Mouse (Mus musculus) CH12.LX (cell line): ENCODE data around the gene Commd8.
"Not testable (repeated sequence)": the region's sequence is repeated elsewhere in the genome, so short reads cannot be mapped to it uniquely, and the experiment has no call there.

Experiments
- CHD2 ChIP-seq: IDR thresholded peaks from 2 replicates; pipeline ENCODE4 v1.6.1; 2011; ENCODE audit warnings: low read length, improper control_type of control experiment
- CTCF ChIP-seq, 2 experiments: IDR thresholded peaks in 1 of 2; conservative IDR thresholded peaks in 1 of 2; 2 replicates each; pipeline ENCODE4 v1.5.1; 2011 to 2012; ENCODE audit warnings: low read depth in 2 of 2, low read length in 2 of 2, improper control_type of control experiment in 1 of 2, inconsistent platforms in 1 of 2, mild to moderate bottlenecking in 1 of 2, moderate library complexity in 1 of 2
- ELF1 ChIP-seq: IDR thresholded peaks from 2 replicates; pipeline ENCODE4 v1.6.1; 2014; ENCODE audit warnings: low read depth, mild to moderate bottlenecking, inconsistent platforms, low read length, improper control_type of control experiment
- EP300 ChIP-seq: IDR thresholded peaks from 2 replicates; pipeline ENCODE4 v1.6.1; 2011; ENCODE audit warnings: low read length, improper control_type of control experiment
- HCFC1 ChIP-seq: IDR thresholded peaks from 2 replicates; pipeline ENCODE4 v1.6.1; 2012; ENCODE audit warnings: low read depth, mild to moderate bottlenecking, inconsistent platforms, low read length, improper control_type of control experiment
- JUND ChIP-seq: conservative IDR thresholded peaks from 2 replicates; pipeline ENCODE4 v1.6.1; 2011; ENCODE audit warnings: low read depth, low read length, improper control_type of control experiment
- MAFK ChIP-seq: IDR thresholded peaks from 2 replicates; pipeline ENCODE4 v1.6.1; 2011; ENCODE audit warnings: low read length, improper control_type of control experiment; ENCODE audit not compliant: insufficient replicate concordance
- MYC ChIP-seq: IDR thresholded peaks from 2 replicates; pipeline ENCODE4 v1.6.1; 2011; ENCODE audit warnings: low read depth, mild to moderate bottlenecking, improper control_type of control experiment, low read length
- POLR2A ChIP-seq: IDR thresholded peaks from 2 replicates; pipeline ENCODE4 v1.6.1; 2011; ENCODE audit warnings: low read depth, mild to moderate bottlenecking, improper control_type of control experiment, low read length
- SMC3 ChIP-seq: IDR thresholded peaks from 2 replicates; pipeline ENCODE4 v1.6.1; 2011; ENCODE audit warnings: low read depth, low read length, improper control_type of control experiment
- TCF12 ChIP-seq: IDR thresholded peaks from 2 replicates; pipeline ENCODE4 v1.6.1; 2014; ENCODE audit warnings: low read depth, mild to moderate bottlenecking, inconsistent platforms, low read length, improper control_type of control experiment
- USF1 ChIP-seq: IDR thresholded peaks from 2 replicates; pipeline ENCODE4 v1.6.1; 2014; ENCODE audit warnings: low read depth, mild to moderate bottlenecking, inconsistent platforms, low read length, improper control_type of control experiment
- ZC3H11A ChIP-seq: IDR thresholded peaks from 2 replicates; pipeline ENCODE4 v1.6.1; 2012; ENCODE audit warnings: low read depth, mild to moderate bottlenecking, inconsistent platforms, low read length, improper control_type of control experiment

DNA sequence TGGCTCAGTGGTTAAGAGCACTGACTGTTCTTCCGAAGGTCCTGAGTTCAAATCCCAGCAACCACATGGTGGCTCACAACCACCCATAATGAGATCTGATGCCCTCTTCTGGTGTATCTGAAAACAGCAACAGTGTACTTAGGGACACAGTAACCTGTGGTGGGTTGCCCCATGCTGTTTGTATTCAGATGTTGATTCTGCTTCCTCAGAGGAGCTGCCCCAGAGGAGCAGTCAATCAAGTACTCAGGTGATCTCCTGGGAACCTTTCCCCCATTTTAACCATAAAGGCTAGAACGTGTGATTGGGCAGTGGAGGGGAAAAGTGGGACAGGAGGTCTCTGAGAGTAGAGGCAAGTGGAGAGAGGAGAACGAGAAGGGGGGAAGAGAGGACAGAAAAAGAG is 12.3 kb downstream of the Commd8 start:
- TF ChIP-seq CHD2, JUND, ELF1, EP300, MYC, USF1, SMC3, MAFK, ZC3H11A, HCFC1, POLR2A, TCF12: not testable (repeated sequence)
- peak in 1 of 2 experiments; percentile 16; a peak in 1 of 4 replicates for TF ChIP-seq CTCF (conservative IDR thresholded peaks at IDR 0.05 in 1 of 2, IDR thresholded peaks at IDR 0.05 in 1 of 2; ENCODE audit: low read depth in 2 of 2, low read length in 2 of 2)
